Mouse (Mus musculus) 3134 (cell line): Measurements from ENCODE around the gene Cyp2a5.
"Not testable (repeated sequence)": the region's sequence is repeated elsewhere in the genome, so short reads cannot be mapped to it uniquely, and the experiment has no call there.

Experiments
- DNase-seq: peaks from one replicate; pipeline ENCODE4 v3.0.0-alpha.2; 2011; ENCODE audit warnings: low spot score; ENCODE audit not compliant: insufficient read length; ENCODE audit errors: extremely low read depth

Cyp2a5 gene

DNA sequence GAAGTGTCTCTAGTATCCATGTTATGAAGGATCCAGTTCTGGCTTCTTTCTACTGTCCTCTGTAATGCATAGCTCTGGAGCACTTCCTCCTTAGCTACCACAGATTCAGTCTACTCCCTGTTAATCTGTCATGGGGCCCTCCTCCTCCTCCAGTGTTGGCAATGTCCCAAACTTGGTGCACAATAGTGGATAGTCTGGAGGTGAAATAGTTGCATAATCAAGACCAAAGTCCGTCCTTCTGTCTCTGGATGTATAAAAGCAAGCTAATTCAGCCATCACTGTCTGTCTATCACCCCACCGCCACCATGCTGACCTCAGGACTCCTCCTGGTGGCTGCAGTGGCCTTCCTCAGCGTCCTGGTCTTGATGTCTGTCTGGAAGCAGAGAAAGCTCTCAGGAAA, at the start of gene Cyp2a5:
Cyp2a5 (plus strand) TSS at position 247 of the 400 bp plus-strand sequence.
- DNase-seq: not testable (repeated sequence)

DNA sequence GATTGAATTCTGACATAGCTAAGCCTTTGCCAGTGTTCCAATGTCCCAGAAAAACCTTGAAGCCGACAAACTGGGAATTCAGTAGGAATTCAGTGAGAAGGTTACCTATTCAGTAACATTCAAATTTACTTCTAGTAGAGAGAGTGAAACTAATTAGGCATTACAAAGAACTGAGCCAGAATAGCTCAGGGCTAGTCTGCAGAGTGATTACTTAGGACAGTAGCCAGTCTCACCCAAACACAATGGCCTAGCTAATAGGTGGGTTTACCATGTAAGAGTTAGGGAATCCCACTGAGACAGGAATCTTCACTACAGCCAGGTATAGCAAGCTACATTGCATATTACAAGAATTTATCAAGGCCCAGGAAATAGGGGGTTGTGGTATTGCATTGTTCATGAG, 49.1 kb upstream of the Cyp2a5 start:
- not testable (repeated sequence) for DNase-seq

GRCm38 (mm10) chr7:26789984-26790383, 45.1 kb upstream of the Cyp2a5 start:
- DNase-seq: no peak

DNA sequence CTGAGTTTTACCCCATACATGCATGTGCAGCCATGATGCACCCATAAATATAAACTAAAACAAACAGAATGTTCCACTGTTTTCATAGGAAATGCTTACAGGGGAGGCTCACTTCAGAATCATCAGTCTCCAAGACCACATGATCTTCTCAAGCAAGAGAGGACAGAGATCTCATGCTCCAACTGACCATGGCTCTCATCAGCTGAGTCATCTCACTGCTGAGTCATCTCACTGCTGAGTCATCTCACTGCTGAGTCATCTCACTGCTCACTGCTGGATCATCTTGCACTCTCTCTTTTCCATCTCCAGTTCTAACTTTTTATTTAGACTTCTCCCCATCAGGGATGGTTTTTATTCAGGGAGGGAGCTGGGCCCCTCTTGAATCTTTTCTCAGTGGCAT, 35.0 kb upstream of the Cyp2a5 start:
- DNase-seq: peak; percentile 10

DNA sequence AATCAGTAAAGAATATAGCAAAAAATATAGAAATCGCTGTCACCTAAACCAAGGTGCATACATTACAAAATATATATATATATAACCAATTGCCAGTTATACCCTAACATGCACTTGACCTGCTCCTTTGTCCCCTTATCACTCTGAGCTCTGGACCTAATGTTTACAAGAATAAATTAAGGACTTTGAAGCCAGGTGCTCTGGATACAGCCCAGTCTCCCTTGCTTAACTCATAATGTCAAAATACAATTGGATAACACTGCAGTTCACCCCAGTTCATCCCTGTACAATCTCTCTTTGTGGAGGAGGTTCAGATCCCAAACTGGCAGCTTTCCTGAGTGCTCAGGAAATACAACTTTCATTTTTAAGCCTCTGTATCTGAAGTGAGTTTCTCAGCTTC, 34.1 kb upstream of the Cyp2a5 start:
- DNase-seq: no peak

DNA sequence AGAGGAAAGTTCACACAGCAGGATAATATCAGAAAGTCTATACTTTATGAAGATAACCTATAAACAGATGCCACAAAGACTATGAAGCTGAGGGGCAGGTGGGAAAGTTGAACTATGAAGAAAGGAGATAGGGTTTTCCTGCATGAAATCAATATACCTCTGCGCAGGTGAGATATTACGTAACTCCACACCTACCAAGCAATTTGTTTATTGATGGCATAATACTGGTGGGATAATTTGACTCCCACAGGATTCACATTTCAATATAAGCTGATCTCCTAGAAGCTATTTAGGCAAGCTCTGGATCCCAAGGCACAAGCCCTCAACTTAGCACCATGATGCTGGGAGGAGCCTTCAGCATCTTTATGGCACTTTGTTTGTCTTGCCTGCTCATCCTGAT, 26.5 kb upstream of the Cyp2a5 start, which contains the start of gene Cyp2g1:
Cyp2g1 (plus strand) TSS at position 301 of the 400 bp plus-strand sequence.
- DNase-seq: no peak

- DNase-seq: not testable (repeated sequence)
These were observed 3.4 kb upstream of the Cyp2a5 start for GRCm38 (mm10) chr7:26831556-26832292.

- not testable (repeated sequence) for DNase-seq
These were observed 2.4 kb upstream of the Cyp2a5 start for GRCm38 (mm10) chr7:26832668-26833067.

- DNase-seq: not testable (repeated sequence)
These were observed 8.3 kb downstream of the Cyp2a5 start for GRCm38 (mm10) chr7:26843400-26843799.

- DNase-seq: not testable (repeated sequence)
These were observed 15.0 kb downstream of the Cyp2a5 start for GRCm38 (mm10) chr7:26850063-26850462.

GRCm38 (mm10) chr7:26878581-26878980, 43.5 kb downstream of the Cyp2a5 start:
- not testable (repeated sequence) for DNase-seq

DNA sequence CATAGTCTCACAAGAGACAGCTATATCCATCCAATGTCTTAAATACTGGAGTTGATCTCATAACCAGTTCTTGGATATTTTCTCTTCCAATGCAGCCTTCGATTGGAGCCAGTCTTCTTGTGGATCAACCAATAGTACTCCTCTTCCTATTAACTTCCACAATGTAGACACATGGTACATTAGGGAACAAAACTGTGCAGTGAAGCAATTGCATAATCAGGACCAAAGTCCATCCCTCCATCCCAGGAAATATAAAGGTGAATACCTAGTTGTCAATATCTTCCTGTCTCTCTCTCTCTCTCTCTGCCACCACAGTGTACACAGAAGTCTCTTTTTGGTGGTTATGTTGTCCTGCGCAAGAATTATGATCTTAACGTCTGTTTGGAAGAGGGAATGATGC, 45.5 kb downstream of the Cyp2a5 start:
- not testable (repeated sequence) for DNase-seq
